Mouse (Mus musculus) midbrain, embryonic 15.5 days (tissue): Measurements from ENCODE around the gene Gm28051. TPM values are rescaled to one million over a fixed set of nuclear protein-coding genes. Genes with fewer than 3 reads are reported as not detected.

Experiments
- ATAC-seq: fragments of 200-750 bp; cut with Nextera tagmentation; replicated peaks from 2 replicates; pipeline ENCODE4 v1.8.0; 2017; ENCODE audit warnings: moderate TSS enrichment
- H3K27ac ChIP-seq: fragments of 300-500 bp; sonication (generic); 2 replicates; pipeline ENCODE4 v1.5.1; 2015; ENCODE audit warnings: mild to moderate bottlenecking, inconsistent platforms
- H3K27me3 ChIP-seq: fragments of 300-500 bp; sonication (generic); replicated peaks from 2 replicates; pipeline ENCODE4 v1.6.1; 2015; ENCODE audit warnings: inconsistent platforms
- H3K36me3 ChIP-seq: fragments of 300-500 bp; sonication (generic); replicated peaks from 2 replicates; pipeline ENCODE4 v1.6.1; 2015; ENCODE audit warnings: inconsistent platforms
- H3K4me1 ChIP-seq: fragments of 300-500 bp; sonication (generic); 2 replicates; pipeline ENCODE4 v1.6.1; 2015; ENCODE audit warnings: inconsistent platforms
- H3K4me2 ChIP-seq: fragments of 300-500 bp; sonication (generic); 2 replicates; pipeline ENCODE4 v1.6.1; 2015; ENCODE audit warnings: inconsistent platforms, mild to moderate bottlenecking, moderate library complexity
- H3K4me3 ChIP-seq: fragments of 300-500 bp; sonication (generic); 2 replicates; pipeline ENCODE4 v1.5.1; 2015; ENCODE audit warnings: mild to moderate bottlenecking, inconsistent platforms
- H3K9ac ChIP-seq: fragments of 300-500 bp; sonication (generic); 2 replicates; pipeline ENCODE4 v1.6.1; 2015; ENCODE audit warnings: mild to moderate bottlenecking, inconsistent platforms
- H3K9me3 ChIP-seq: fragments of 300-500 bp; sonication (generic); 2 replicates; pipeline ENCODE4 v1.6.1; 2016; ENCODE audit warnings: inconsistent platforms
- WGBS: fragments of 180-500 bp; shearing (Covaris S2); methylation state at CpG from one replicate; pipeline ENCODE4 v1.1.7; 2015; ENCODE audit warnings: mixed read lengths; 5-methylcytosine and 5-hydroxymethylcytosine counted together
- polyA plus RNA-seq: library from polyadenylated mRNA; unstranded; fragments of >200 nt; fragmentation: Nextera tagmentation; extraction: Ambion mirVana; gene quantifications from 2 replicates; pipeline ENCODE4 v1.2.1, GENCODE M21; 2015

The Gm28051 gene
- polyA plus RNA-seq, 1 experiment from 2014 or later, result not detected

GRCm38 (mm10) chr12:102714116-102714515 lies 43.4 kb downstream of the Gm28051 start:
- Histone ChIP-seq H3K4me3 (no peak overlapping the region), H3K9me3 (no peaks in the 10 kb centered on the region), H3K27ac (no peak overlapping the region), H3K9ac (no peak overlapping the region), H3K4me2 (no peak overlapping the region), H3K4me1 (no peaks in the 10 kb centered on the region), H3K36me3 (no peaks in the 10 kb centered on the region), H3K27me3 (no peaks in the 10 kb centered on the region)
- ATAC-seq, result no peak
- 62% methylated on average over 2 of the region's 2 CpGs for WGBS

DNA sequence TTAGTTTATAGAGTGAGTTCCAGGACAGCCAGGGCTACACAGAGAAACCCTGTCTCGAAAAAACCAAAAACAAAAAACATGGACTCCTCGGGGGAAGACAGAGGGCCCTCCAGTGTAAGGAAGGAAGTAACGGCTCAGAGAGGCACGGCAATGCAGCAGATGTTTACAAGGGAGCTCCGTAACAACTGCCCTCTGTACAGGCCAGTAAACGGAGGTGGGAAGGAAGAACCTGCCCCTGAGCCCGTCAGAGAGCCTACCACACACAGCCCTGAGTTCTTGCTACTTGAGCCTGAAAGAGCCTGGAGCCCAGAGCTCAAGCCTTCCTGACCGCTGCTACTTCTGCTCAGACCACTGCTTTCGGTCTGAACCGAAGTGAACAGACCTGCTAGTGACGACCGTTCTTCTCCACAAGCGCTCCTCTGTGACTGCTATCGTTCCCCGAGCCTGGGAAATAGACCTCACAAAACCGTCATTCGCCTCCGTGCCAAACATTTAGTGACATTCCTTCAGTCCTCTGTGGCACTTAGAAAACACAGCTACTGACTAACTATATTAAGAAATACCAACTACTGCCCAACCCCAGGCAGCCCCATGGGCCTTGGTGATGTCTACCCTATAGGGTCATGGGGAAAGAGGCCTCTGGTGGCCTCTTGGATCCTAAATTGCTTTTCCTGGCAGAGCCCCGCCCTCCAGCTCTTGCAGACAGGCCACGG lies 44.3 kb downstream of the Gm28051 start:
- no peak overlapping the region for H3K9ac ChIP-seq
- no peak overlapping the region for H3K27ac ChIP-seq
- no peaks in the 10 kb centered on the region for H3K9me3 ChIP-seq
- no peak overlapping the region for H3K4me3 ChIP-seq
- no peaks in the 10 kb centered on the region for H3K4me1 ChIP-seq
- H3K4me2 ChIP-seq, result no peak overlapping the region
- 81% methylated on average over 20 of the region's 20 CpGs for WGBS
- no peaks in the 10 kb centered on the region for H3K36me3 ChIP-seq
- no peak for ATAC-seq
- no peaks in the 10 kb centered on the region for H3K27me3 ChIP-seq

GRCm38 (mm10) chr12:102710851-102711375 lies 46.7 kb downstream of the Gm28051 start:
- WGBS, result 54% methylated on average over 4 of the region's 4 CpGs
- ATAC-seq, result no peak
- H3K9ac ChIP-seq, result no peak overlapping the region
- H3K9me3 ChIP-seq, result no peaks in the 10 kb centered on the region
- H3K36me3 ChIP-seq, result no peaks in the 10 kb centered on the region
- no peak overlapping the region for H3K4me3 ChIP-seq
- no peak overlapping the region for H3K4me2 ChIP-seq
- H3K27ac ChIP-seq, result no peak overlapping the region
- H3K27me3 ChIP-seq, result no peaks in the 10 kb centered on the region
- peaks cover 4% of the 10 kb centered on the region for H3K4me1 ChIP-seq

- no peak for ATAC-seq
- Histone ChIP-seq H3K9me3 (no peaks in the 10 kb centered on the region), H3K36me3 (no peaks in the 10 kb centered on the region), H3K4me1 (peaks cover 11% of the 10 kb centered on the region), H3K4me2 (no peak overlapping the region), H3K27me3 (no peaks in the 10 kb centered on the region), H3K9ac (no peak overlapping the region), H3K27ac (no peak overlapping the region), H3K4me3 (no peak overlapping the region)
- WGBS, result 88% methylated on average over 5 of the region's 5 CpGs
These were observed 47.7 kb downstream of the Gm28051 start for GRCm38 (mm10) chr12:102709896-102710295.

GRCm38 (mm10) chr12:102708220-102708619 lies 49.3 kb downstream of the Gm28051 start:
- no peaks in the 10 kb centered on the region for H3K9me3 ChIP-seq

DNA sequence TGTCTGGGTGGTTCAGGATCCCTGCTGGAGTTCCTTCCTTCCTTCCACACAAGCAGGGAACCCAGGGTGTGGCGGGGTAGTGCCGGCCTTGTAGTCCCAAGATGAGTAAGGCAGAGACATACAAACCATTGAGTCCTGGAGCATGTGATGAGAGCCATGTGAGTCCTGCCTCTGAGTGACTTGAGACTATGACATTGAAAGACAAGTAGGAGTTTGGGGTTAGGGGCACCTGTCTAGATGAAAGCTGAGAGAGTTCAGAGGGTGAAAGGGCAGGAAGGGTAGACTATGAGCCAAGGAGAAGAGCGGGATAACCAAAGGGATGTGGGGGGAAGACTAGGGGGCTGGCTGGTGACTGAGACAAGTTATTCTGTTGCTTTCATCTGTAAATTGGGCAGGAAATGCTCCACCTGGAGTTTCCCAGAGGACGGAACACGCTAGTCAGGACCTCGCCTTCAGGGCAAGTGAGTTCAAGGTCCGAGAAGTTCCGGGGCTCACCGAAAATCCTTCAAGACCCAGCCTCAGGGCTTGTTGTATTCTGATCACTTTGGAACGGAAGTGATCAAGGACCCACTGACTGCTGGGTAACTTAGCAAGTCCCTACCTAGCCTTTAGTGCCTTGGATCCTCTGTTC lies 50.6 kb downstream of the Gm28051 start:
- no peaks in the 10 kb centered on the region for H3K36me3 ChIP-seq
- no peaks in the 10 kb centered on the region for H3K27me3 ChIP-seq
- H3K4me1 ChIP-seq, result peaks cover 32% of the 10 kb centered on the region
- no peak overlapping the region for H3K4me3 ChIP-seq
- no peak overlapping the region for H3K27ac ChIP-seq
- H3K9ac ChIP-seq, result no peak overlapping the region
- no peak for ATAC-seq
- 89% methylated on average over 10 of the region's 10 CpGs for WGBS
- no peaks in the 10 kb centered on the region for H3K9me3 ChIP-seq
- H3K4me2 ChIP-seq, result no peak overlapping the region

More at GRCm38 (mm10) chr12:102708220-102708619, 49.3 kb downstream of the Gm28051 start:
- H3K4me3 ChIP-seq, result no peak overlapping the region
- H3K27me3 ChIP-seq, result no peaks in the 10 kb centered on the region
- H3K36me3 ChIP-seq, result no peaks in the 10 kb centered on the region
- no peak overlapping the region for H3K9ac ChIP-seq
- H3K4me2 ChIP-seq, result no peak overlapping the region
- ATAC-seq, result no peak
- WGBS, result 65% methylated on average over 11 of the region's 11 CpGs
- H3K4me1 ChIP-seq, result peaks cover 19% of the 10 kb centered on the region
- H3K27ac ChIP-seq, result no peak overlapping the region

GRCm38 (mm10) chr12:102705906-102706640 lies 51.5 kb downstream of the Gm28051 start:
- WGBS, result 75% methylated on average over 6 of the region's 6 CpGs
- Histone ChIP-seq H3K27ac (no peak overlapping the region), H3K27me3 (no peaks in the 10 kb centered on the region), H3K9me3 (no peaks in the 10 kb centered on the region), H3K4me3 (peak overlapping the region; percentile 79; the same call in 1 of the 2 replicates), H3K4me1 (peaks cover 37% of the 10 kb centered on the region), H3K36me3 (no peaks in the 10 kb centered on the region), H3K9ac (no peak overlapping the region), H3K4me2 (peak overlapping the region; percentile 75)
- no peak for ATAC-seq

GRCm38 (mm10) chr12:102705216-102705871 lies 52.2 kb downstream of the Gm28051 start:
- ATAC-seq, result peak; percentile 79
- WGBS, result 1% methylated on average over 38 of the region's 45 CpGs
- H3K4me2 ChIP-seq, result peak overlapping the region; percentile 75
- H3K9me3 ChIP-seq, result no peaks in the 10 kb centered on the region
- H3K4me1 ChIP-seq, result peaks cover 39% of the 10 kb centered on the region
- no peaks in the 10 kb centered on the region for H3K27me3 ChIP-seq
- no peaks in the 10 kb centered on the region for H3K36me3 ChIP-seq
- peak overlapping the region; percentile 79 for H3K4me3 ChIP-seq
- H3K27ac ChIP-seq, result peak overlapping the region; percentile 91
- H3K9ac ChIP-seq, result peak overlapping the region; percentile 67

DNA sequence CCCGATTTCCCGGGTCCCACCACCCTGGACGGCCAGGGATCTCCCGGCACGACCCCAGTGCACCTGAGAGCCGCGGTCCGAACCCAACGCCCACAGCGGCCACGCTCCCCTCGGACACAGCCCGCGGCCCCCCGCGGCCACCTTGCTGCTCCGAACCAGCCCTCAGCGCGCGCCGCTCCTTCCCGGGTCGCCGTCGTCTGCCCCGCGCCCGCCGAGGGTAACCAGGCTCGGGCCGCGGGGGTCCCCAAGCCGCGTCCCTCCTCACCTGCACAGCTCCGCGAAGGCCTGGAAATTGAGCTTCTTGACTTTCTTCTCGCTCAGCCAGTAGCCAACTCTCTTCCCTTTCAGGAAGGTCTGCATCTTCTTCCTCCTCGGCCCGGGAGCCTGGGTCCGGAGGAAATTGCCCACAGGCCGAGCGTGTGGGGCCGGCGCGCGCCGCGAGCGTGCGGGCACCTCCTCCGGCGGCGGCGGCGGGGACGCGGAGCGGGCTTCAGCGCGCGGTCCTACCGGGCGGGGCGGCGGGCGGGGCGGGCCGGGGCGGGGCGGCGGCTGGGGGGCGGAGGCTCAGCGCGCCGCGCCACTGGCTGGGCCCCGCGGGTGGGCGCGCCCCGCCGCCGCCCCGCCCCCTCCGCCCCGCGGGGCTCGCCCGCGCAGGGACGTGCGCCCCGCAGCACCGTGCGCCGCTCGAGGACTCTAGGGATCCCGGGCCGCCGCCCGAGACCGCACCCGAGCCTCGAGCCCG lies 52.9 kb downstream of the Gm28051 start, which contains the start of gene Itpk1:
Gene Itpk1 (minus strand): TSS at position 474 of the 742 bp plus-strand sequence.
- H3K27me3 ChIP-seq, result no peaks in the 10 kb centered on the region
- peak within 1 kb of the TSS; percentile 79 for H3K4me3 ChIP-seq
- peak; percentile 91 for ATAC-seq
- no peaks in the 10 kb centered on the region for H3K9me3 ChIP-seq
- under 1% methylated on average over 86 of the region's 105 CpGs for WGBS
- H3K27ac ChIP-seq, result peak within 1 kb of the TSS; percentile 91
- H3K9ac ChIP-seq, result peak within 1 kb of the TSS; percentile 67
- peak within 1 kb of the TSS; percentile 75 for H3K4me2 ChIP-seq
- H3K4me1 ChIP-seq, result peaks cover 42% of the 10 kb centered on the region
- no peaks in the 10 kb centered on the region for H3K36me3 ChIP-seq

GRCm38 (mm10) chr12:102703921-102704408 lies 53.6 kb downstream of the Gm28051 start:
- no peaks in the 10 kb centered on the region for H3K27me3 ChIP-seq
- 4% methylated on average over 17 of the region's 17 CpGs for WGBS
- H3K27ac ChIP-seq, result peak overlapping the region; percentile 73
- H3K4me3 ChIP-seq, result peak overlapping the region; percentile 79
- H3K4me1 ChIP-seq, result peaks cover 47% of the 10 kb centered on the region
- H3K36me3 ChIP-seq, result no peaks in the 10 kb centered on the region
- peak overlapping the region; percentile 75 for H3K4me2 ChIP-seq
- peak; percentile 27; the same call in 1 of the 2 replicates for ATAC-seq
- peak overlapping the region; percentile 60 for H3K9ac ChIP-seq
- no peaks in the 10 kb centered on the region for H3K9me3 ChIP-seq

DNA sequence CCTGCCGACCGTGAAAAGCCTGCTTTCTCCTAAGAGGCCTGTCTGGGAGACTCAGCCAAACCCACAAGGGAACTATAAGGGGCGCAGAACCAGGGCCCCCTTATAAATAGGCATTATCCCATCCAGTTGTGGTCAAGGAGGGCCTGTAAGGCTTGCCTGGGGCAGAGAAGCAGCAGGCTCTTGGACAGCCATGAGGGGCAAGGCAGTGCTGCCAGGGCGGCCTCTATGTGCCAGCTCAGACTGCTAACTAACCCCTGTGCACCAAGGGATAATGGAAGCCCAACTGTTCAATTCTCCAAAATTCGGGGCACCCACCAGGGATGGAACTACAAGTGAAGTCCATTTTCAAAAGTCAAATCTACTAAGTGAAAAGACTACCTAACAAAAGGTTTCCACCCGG lies 54.1 kb downstream of the Gm28051 start:
- H3K27ac ChIP-seq, result no peak overlapping the region
- ATAC-seq, result no peak
- H3K27me3 ChIP-seq, result no peaks in the 10 kb centered on the region
- H3K36me3 ChIP-seq, result no peaks in the 10 kb centered on the region
- peak overlapping the region; percentile 79 for H3K4me3 ChIP-seq
- no peaks in the 10 kb centered on the region for H3K9me3 ChIP-seq
- peaks cover 52% of the 10 kb centered on the region for H3K4me1 ChIP-seq
- peak overlapping the region; percentile 22; the same call in 1 of the 2 replicates for H3K9ac ChIP-seq
- peak overlapping the region; percentile 75 for H3K4me2 ChIP-seq
- 23% methylated on average over 6 of the region's 6 CpGs for WGBS
